Mouse (Mus musculus): ENCODE data around the gene Sipa1l1. TPM values are rescaled to one million over a fixed set of nuclear protein-coding genes. Genes with fewer than 3 reads are reported as not detected.

Sipa1l1 gene
- polyA plus RNA-seq, 1 experiment from 2014 or later, result 25.9 TPM

GRCm38 (mm10) chr12:82324621-82325020 lies 155.5 kb downstream of the Sipa1l1 start:
- 90% methylated on average over 5 of the region's 5 CpGs for WGBS
- ATAC-seq (ENCODE audit: low read depth), result no peak
- no peaks in the 10 kb centered on the region for H3K36me3 ChIP-seq (ENCODE audit: control insufficient read depth, insufficient read depth, low read length)
- no peak overlapping the region for H3K9ac ChIP-seq (ENCODE audit: low read length)
- H3K9me3 ChIP-seq (ENCODE audit: control insufficient read depth, low read length), result no peaks in the 10 kb centered on the region
- peaks cover 6% of the 10 kb centered on the region for H3K4me1 ChIP-seq (replicated peaks; ENCODE audit: control insufficient read depth, insufficient read depth, low read length)
- H3K27ac ChIP-seq (ENCODE audit: low read length), result no peak overlapping the region
- no peak overlapping the region for H3K4me3 ChIP-seq (ENCODE audit: low read length)
- no peak overlapping the region for H3K4me2 ChIP-seq (ENCODE audit: low read depth, low read length)
- no peaks in the 10 kb centered on the region for H3K27me3 ChIP-seq (ENCODE audit: control insufficient read depth, insufficient read depth, low read depth, low read length)

GRCm38 (mm10) chr12:82325502-82325901 lies 156.4 kb downstream of the Sipa1l1 start:
- WGBS, result 84% methylated on average over 3 of the region's 3 CpGs
- H3K4me2 ChIP-seq (ENCODE audit: low read depth, low read length), result no peak overlapping the region
- H3K9ac ChIP-seq (ENCODE audit: low read length), result no peak overlapping the region
- H3K27me3 ChIP-seq (ENCODE audit: control insufficient read depth, insufficient read depth, low read depth, low read length), result no peaks in the 10 kb centered on the region
- H3K27ac ChIP-seq (ENCODE audit: low read length), result no peak overlapping the region
- no peaks in the 10 kb centered on the region for H3K9me3 ChIP-seq (ENCODE audit: control insufficient read depth, low read length)
- ATAC-seq (ENCODE audit: low read depth), result no peak
- H3K4me1 ChIP-seq (replicated peaks; ENCODE audit: control insufficient read depth, insufficient read depth, low read length), result peaks cover 4% of the 10 kb centered on the region
- no peak overlapping the region for H3K4me3 ChIP-seq (ENCODE audit: low read length)
- no peaks in the 10 kb centered on the region for H3K36me3 ChIP-seq (ENCODE audit: control insufficient read depth, insufficient read depth, low read length)

- no peak overlapping the region for H3K27ac ChIP-seq (ENCODE audit: low read length)
- H3K4me1 ChIP-seq (replicated peaks; ENCODE audit: control insufficient read depth, insufficient read depth, low read length), result peaks cover 4% of the 10 kb centered on the region
- no peaks in the 10 kb centered on the region for H3K27me3 ChIP-seq (ENCODE audit: control insufficient read depth, insufficient read depth, low read depth, low read length)
- WGBS, result 54% methylated on average over 8 of the region's 8 CpGs
- H3K9me3 ChIP-seq (ENCODE audit: control insufficient read depth, low read length), result no peaks in the 10 kb centered on the region
- H3K36me3 ChIP-seq (ENCODE audit: control insufficient read depth, insufficient read depth, low read length), result no peaks in the 10 kb centered on the region
- no peak for ATAC-seq (ENCODE audit: low read depth)
- no peak overlapping the region for H3K4me3 ChIP-seq (ENCODE audit: low read length)
- H3K9ac ChIP-seq (ENCODE audit: low read length), result no peak overlapping the region
- no peak overlapping the region for H3K4me2 ChIP-seq (ENCODE audit: low read depth, low read length)
Observed at GRCm38 (mm10) chr12:82326438-82326837, 157.3 kb downstream of the Sipa1l1 start.

- Histone ChIP-seq H3K27me3 (ENCODE audit: control insufficient read depth, insufficient read depth, low read depth, low read length) (no peaks in the 10 kb centered on the region), H3K36me3 (ENCODE audit: control insufficient read depth, insufficient read depth, low read length) (no peaks in the 10 kb centered on the region), H3K4me2 (ENCODE audit: low read depth, low read length) (no peak overlapping the region), H3K27ac (ENCODE audit: low read length) (no peak overlapping the region), H3K4me3 (ENCODE audit: low read length) (no peak overlapping the region), H3K9me3 (ENCODE audit: control insufficient read depth, low read length) (no peaks in the 10 kb centered on the region), H3K9ac (ENCODE audit: low read length) (no peak overlapping the region), H3K4me1 (replicated peaks; ENCODE audit: control insufficient read depth, insufficient read depth, low read length) (peaks cover 4% of the 10 kb centered on the region)
- WGBS, result 97% methylated on average over 1 of the region's 1 CpGs
- no peak for ATAC-seq (ENCODE audit: low read depth)
Observed at GRCm38 (mm10) chr12:82328112-82328511, 159.0 kb downstream of the Sipa1l1 start.

- no peaks in the 10 kb centered on the region; the same call in 1 of the 2 replicates for H3K4me1 ChIP-seq (replicated peaks; ENCODE audit: control insufficient read depth, insufficient read depth, low read length)
- no peak for ATAC-seq (ENCODE audit: low read depth)
- no peaks in the 10 kb centered on the region for H3K27me3 ChIP-seq (ENCODE audit: control insufficient read depth, insufficient read depth, low read depth, low read length)
- H3K4me3 ChIP-seq (ENCODE audit: low read length), result no peak overlapping the region
- no peak overlapping the region for H3K9ac ChIP-seq (ENCODE audit: low read length)
- no peaks in the 10 kb centered on the region for H3K36me3 ChIP-seq (ENCODE audit: control insufficient read depth, insufficient read depth, low read length)
- no peaks in the 10 kb centered on the region for H3K9me3 ChIP-seq (ENCODE audit: control insufficient read depth, low read length)
- WGBS, result 86% methylated on average over 12 of the region's 12 CpGs
- no peak overlapping the region for H3K27ac ChIP-seq (ENCODE audit: low read length)
- H3K4me2 ChIP-seq (ENCODE audit: low read depth, low read length), result no peak overlapping the region
Observed at GRCm38 (mm10) chr12:82332836-82333614, 163.9 kb downstream of the Sipa1l1 start.

- Histone ChIP-seq H3K27me3 (ENCODE audit: control insufficient read depth, insufficient read depth, low read depth, low read length) (no peaks in the 10 kb centered on the region), H3K9me3 (ENCODE audit: control insufficient read depth, low read length) (no peaks in the 10 kb centered on the region), H3K4me2 (ENCODE audit: low read depth, low read length) (no peak overlapping the region), H3K27ac (ENCODE audit: low read length) (no peak overlapping the region), H3K36me3 (ENCODE audit: control insufficient read depth, insufficient read depth, low read length) (no peaks in the 10 kb centered on the region), H3K9ac (ENCODE audit: low read length) (no peak overlapping the region), H3K4me3 (ENCODE audit: low read length) (no peak overlapping the region), H3K4me1 (replicated peaks; ENCODE audit: control insufficient read depth, insufficient read depth, low read length) (no peaks in the 10 kb centered on the region; the same call in 1 of the 2 replicates)
- no peak for ATAC-seq (ENCODE audit: low read depth)
- WGBS, result 68% methylated on average over 5 of the region's 5 CpGs
Observed at GRCm38 (mm10) chr12:82333999-82334398, 164.9 kb downstream of the Sipa1l1 start.

GRCm38 (mm10) chr12:82334550-82334949 lies 165.4 kb downstream of the Sipa1l1 start:
- 53% methylated on average over 4 of the region's 4 CpGs for WGBS
- ATAC-seq (ENCODE audit: low read depth), result no peak
- no peak overlapping the region for H3K4me3 ChIP-seq (ENCODE audit: low read length)
- no peaks in the 10 kb centered on the region for H3K27me3 ChIP-seq (ENCODE audit: control insufficient read depth, insufficient read depth, low read depth, low read length)
- H3K4me2 ChIP-seq (ENCODE audit: low read depth, low read length), result no peak overlapping the region
- no peaks in the 10 kb centered on the region for H3K9me3 ChIP-seq (ENCODE audit: control insufficient read depth, low read length)
- H3K36me3 ChIP-seq (ENCODE audit: control insufficient read depth, insufficient read depth, low read length), result no peaks in the 10 kb centered on the region
- H3K4me1 ChIP-seq (replicated peaks; ENCODE audit: control insufficient read depth, insufficient read depth, low read length), result peaks cover 2% of the 10 kb centered on the region; the same call in 1 of the 2 replicates
- H3K27ac ChIP-seq (ENCODE audit: low read length), result no peak overlapping the region
- H3K9ac ChIP-seq (ENCODE audit: low read length), result no peak overlapping the region

GRCm38 (mm10) chr12:82335095-82335494 lies 166.0 kb downstream of the Sipa1l1 start:
- no peak overlapping the region for H3K4me3 ChIP-seq (ENCODE audit: low read length)
- peak overlapping the region; percentile 28; the same call in 1 of the 2 replicates for H3K27ac ChIP-seq (ENCODE audit: low read length)
- WGBS, result 8% methylated on average over 1 of the region's 1 CpGs
- no peaks in the 10 kb centered on the region for H3K9me3 ChIP-seq (ENCODE audit: control insufficient read depth, low read length)
- H3K36me3 ChIP-seq (ENCODE audit: control insufficient read depth, insufficient read depth, low read length), result no peaks in the 10 kb centered on the region
- H3K4me2 ChIP-seq (ENCODE audit: low read depth, low read length), result no peak overlapping the region
- no peak overlapping the region for H3K9ac ChIP-seq (ENCODE audit: low read length)
- H3K27me3 ChIP-seq (ENCODE audit: control insufficient read depth, insufficient read depth, low read depth, low read length), result no peaks in the 10 kb centered on the region
- peaks cover 4% of the 10 kb centered on the region; the same call in 1 of the 2 replicates for H3K4me1 ChIP-seq (replicated peaks; ENCODE audit: control insufficient read depth, insufficient read depth, low read length)
- no peak for ATAC-seq (ENCODE audit: low read depth)

GRCm38 (mm10) chr12:82338550-82338949 lies 169.4 kb downstream of the Sipa1l1 start:
- Histone ChIP-seq H3K4me1 (replicated peaks; ENCODE audit: control insufficient read depth, insufficient read depth, low read length) (peaks cover 4% of the 10 kb centered on the region; the same call in 1 of the 2 replicates), H3K36me3 (ENCODE audit: control insufficient read depth, insufficient read depth, low read length) (peaks cover 2% of the 10 kb centered on the region; the same call in 1 of the 2 replicates), H3K4me2 (ENCODE audit: low read depth, low read length) (no peak overlapping the region), H3K9ac (ENCODE audit: low read length) (no peak overlapping the region), H3K27ac (ENCODE audit: low read length) (no peak overlapping the region; the same call in 1 of the 2 replicates), H3K9me3 (ENCODE audit: control insufficient read depth, low read length) (no peaks in the 10 kb centered on the region), H3K4me3 (ENCODE audit: low read length) (no peak overlapping the region), H3K27me3 (ENCODE audit: control insufficient read depth, insufficient read depth, low read depth, low read length) (no peaks in the 10 kb centered on the region)
- 84% methylated on average over 4 of the region's 4 CpGs for WGBS
- ATAC-seq (ENCODE audit: low read depth), result no peak

Measured in lung, embryonic 16.5 days (tissue).